Mouse (Mus musculus) brain, adult 10 weeks (tissue): ENCODE data around the gene Sar1b. TPM values are rescaled to one million over a fixed set of nuclear protein-coding genes. Genes with fewer than 3 reads are reported as not detected.

Experiments used
- polyA plus RNA-seq: library from polyadenylated mRNA; stranded (reverse); fragments of 350-450 nt; fragmentation: Illumina TruSeq; extraction: RNeasy Lipid Tissue Mini Kit (QIAGEN cat#74804); gene quantifications from one replicate; pipeline ENCODE4 v1.2.3, GENCODE M21; 2015; ENCODE audit warnings: low read depth, low replicate concordance

The Sar1b gene
- 148 TPM for polyA plus RNA-seq

GRCm38 (mm10) chr11:51763213-51763907, at the start of gene Sar1b, which contains the start of gene Sec24a:
TSS of gene Sar1b (plus strand) at chr11:51763687.
TSS of gene Sec24a (minus strand) at chr11:51763634.

Other genes with a start within 250 kb of the Sar1b start
- 4.6 TPM for gene Phykpl, start 178.9 kb upstream of the Sar1b start, polyA plus RNA-seq
- 99.9 TPM for gene Hnrnpab, start 156.8 kb upstream of the Sar1b start, polyA plus RNA-seq
- gene Nhp2, start 144.0 kb upstream of the Sar1b start, polyA plus RNA-seq, result 57.6 TPM
- 51.4 TPM for gene Rmnd5b, start 127.8 kb upstream of the Sar1b start, polyA plus RNA-seq
- gene N4bp3, start 112.8 kb upstream of the Sar1b start, polyA plus RNA-seq, result 10.3 TPM
- 2.4 TPM for gene D930048N14Rik, start 112.7 kb upstream of the Sar1b start, polyA plus RNA-seq
- 62.2 TPM for gene 0610009B22Rik, start 74.8 kb upstream of the Sar1b start, polyA plus RNA-seq
- gene Sec24a, start 53 bp upstream of the Sar1b start, polyA plus RNA-seq, result 8.4 TPM
- 24.6 TPM for gene Jade2, start 94.0 kb downstream of the Sar1b start, polyA plus RNA-seq
- 63.4 TPM for gene Cdkn2aipnl, start 204.0 kb downstream of the Sar1b start, polyA plus RNA-seq
- 335 TPM for gene Ube2b, start 237.1 kb downstream of the Sar1b start, polyA plus RNA-seq
- 14.7 TPM for gene Cdkl3, start 240.5 kb downstream of the Sar1b start, polyA plus RNA-seq